Mouse (Mus musculus) neutrophil, adult 5-6 weeks (primary cell): ENCODE data around the gene 1810010H24Rik. TPM values are rescaled to one million over a fixed set of nuclear protein-coding genes. Genes with fewer than 3 reads are reported as not detected.
A peak's percentile ranks its signal among the peaks of the same experiment; 100 is the strongest.
"Not testable (repeated sequence)": the region's sequence is repeated elsewhere in the genome, so short reads cannot be mapped to it uniquely, and the experiment has no call there.

Experiments used
- ATAC-seq: fragments of 151-379, 151-347 bp; 2 replicates; pipeline ENCODE4 v1.8.0; 2017; ENCODE audit warnings: mild to moderate bottlenecking, moderate TSS enrichment; ENCODE audit not compliant: insufficient number of reproducible peaks, poor library complexity, low FRiP score, severe bottlenecking; ENCODE audit errors: extremely low read depth
- total RNA-seq: library from RNA; stranded (forward); fragments of 200-1000 nt; gene quantifications from 2 replicates; pipeline ENCODE4 v1.2.3, GENCODE M21; 2017

The 1810010H24Rik gene
- total RNA-seq, 1 experiment from 2014 or later = 1.4 TPM

GRCm38 (mm10) chr11:107031635-107032034 is 6.2 kb downstream of the 1810010H24Rik start:
- no peak for ATAC-seq

DNA sequence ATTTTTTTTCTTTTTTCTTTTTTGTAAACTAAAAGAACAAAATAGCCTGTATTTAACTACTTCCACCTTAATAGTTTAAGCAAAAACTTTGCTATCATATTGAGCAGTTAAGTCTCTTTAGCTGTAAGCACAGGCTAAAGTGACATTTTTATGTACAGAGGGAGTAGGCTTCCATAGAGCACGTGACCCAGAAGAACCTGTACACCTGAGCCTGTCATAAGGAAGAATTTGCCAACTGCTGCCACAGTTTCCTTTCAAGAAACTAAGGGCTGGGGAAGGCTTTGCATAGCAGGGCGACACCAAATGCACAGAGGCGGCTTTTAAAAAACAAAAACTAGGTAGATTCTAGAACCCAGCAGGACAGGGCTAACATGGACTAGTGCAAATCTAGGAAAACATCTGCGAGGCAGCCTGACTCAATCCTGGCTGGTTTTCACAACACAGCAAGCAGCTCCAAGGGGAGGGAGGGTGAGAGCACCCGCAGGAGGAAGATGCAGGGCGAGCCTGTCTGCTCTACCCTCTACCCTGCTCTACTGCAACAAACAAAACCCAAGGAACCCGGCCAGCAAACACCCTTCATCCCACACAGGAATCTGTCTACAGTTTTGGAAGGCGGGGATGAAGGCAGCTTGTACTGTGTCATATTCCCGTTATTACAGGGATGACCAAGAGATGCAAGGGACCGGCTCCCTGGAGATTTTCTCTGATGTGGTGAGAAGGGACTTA is 8.8 kb downstream of the 1810010H24Rik start:
- no peak for ATAC-seq

GRCm38 (mm10) chr11:107039417-107039816 is 13.9 kb downstream of the 1810010H24Rik start:
- ATAC-seq = no peak

- ATAC-seq = no peak
Observed at GRCm38 (mm10) chr11:107041396-107041795, 15.9 kb downstream of the 1810010H24Rik start.

DNA sequence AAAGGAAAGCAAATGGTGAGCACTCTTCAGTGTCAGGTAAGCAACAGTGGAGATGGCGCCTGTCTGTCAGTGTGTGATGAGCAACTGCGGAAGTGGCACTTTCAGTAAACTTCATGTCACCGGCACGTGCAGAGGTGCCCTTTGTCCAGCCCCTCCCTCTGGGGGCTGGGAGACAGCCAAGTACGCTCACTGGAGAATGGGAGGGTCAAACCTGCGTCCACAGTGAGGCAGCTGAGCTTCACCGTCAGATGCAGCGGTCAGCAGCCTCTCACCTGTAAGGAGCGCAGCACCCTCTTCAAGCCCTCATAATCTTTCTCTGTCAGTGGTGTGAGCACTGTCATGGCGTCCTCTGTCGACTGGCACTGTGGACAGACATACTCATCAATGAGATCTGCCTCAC is 17.9 kb downstream of the 1810010H24Rik start:
- ATAC-seq = no peak

DNA sequence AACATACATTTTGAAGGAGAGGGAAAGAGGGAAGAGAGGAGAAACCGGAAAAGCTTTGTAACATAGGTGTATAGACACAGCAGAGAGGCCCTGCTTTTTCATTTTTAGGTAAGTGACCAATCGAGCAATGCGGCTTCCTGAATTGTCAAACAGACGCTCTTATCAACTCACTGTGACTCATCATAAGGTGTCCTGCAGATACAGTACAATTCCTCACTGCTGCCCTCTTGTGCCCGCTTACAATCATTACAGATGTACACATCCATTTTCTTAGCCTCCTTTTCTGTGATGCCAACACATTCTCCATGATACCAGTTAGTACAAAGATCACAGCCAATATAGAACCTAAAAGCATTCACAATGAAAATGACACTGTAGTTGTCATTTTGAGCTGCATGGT is 18.8 kb downstream of the 1810010H24Rik start:
- ATAC-seq = peak; percentile 93

DNA sequence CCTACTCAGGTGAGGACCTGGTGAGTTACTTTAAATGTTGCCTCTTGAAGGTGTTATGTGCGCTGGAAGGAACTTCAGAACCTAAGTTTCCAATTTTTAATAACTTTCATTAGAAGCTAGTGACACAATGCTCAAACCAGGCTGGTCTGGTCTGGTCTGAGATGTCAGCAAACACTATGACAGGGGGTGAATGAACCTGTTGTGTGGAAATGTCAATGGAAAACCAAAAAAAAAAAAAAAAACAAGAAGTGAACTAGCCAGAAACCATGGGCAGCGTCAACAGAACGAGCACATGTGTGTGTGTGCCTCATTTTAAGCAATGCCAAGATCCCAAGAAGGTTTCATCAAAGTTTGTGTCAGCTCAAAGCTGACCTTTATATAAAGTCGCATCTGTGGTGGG is 20.1 kb downstream of the 1810010H24Rik start:
- ATAC-seq = no peak

DNA sequence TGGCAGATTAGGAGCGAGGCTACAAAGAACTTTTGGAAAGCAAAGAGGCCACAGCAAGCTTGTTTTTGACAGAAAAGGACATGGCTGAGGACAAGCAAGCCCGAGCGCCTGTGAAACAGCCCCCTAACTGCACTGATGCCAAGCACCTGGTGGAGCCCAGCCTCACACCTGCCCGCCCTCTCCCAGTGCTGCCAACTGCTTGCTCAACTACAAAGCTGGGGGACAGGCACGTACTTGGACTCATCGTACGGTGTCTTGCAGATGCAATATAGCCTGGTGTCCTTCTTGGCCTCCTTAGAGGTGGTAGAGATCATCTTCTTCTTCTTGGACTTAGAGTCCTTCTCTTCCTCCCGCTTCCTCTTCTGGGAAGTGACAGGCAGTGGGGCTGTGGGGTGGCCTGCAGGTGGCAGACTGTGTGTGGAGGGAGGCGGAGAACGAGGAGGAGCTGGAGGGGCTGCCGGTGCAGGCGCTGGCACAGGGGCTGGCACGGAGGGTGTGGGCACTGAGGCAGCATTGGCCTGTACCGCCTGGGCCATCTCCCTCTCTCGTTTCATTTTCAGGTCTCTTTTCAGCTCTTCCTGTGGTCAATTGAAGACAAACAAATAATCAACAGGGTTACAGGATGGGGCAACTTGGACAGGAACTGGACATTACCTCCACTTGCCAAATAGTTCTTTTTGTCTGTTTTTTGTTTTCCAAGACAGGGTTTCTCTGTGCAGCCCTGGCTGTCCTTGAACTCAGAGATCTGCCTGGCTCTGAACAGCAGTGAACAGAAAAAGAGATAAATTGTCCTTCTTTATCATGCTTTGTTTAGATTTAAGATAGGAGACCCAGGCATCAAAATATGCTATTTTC is 21.5 kb downstream of the 1810010H24Rik start:
- no peak for ATAC-seq

DNA sequence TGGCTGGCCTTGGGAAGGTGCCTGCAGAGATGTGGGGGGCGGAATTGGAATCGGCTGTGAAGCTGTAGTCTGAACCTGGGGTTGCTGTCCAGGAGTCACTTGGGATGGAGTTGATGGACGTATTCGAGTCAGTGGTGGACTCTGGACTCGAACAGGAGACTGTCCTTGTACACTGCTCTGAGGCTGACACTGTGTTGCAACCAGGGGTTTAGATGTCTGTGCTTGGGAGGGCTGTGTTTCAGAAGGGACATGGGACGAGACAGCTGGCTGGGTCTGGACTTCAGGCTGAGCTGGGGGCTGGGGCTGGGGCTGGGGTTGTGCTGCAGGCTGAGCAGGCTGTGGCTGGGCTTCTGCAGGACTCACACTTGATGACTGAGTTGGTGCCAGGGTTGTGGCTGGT is 29.4 kb downstream of the 1810010H24Rik start:
- no peak for ATAC-seq

DNA sequence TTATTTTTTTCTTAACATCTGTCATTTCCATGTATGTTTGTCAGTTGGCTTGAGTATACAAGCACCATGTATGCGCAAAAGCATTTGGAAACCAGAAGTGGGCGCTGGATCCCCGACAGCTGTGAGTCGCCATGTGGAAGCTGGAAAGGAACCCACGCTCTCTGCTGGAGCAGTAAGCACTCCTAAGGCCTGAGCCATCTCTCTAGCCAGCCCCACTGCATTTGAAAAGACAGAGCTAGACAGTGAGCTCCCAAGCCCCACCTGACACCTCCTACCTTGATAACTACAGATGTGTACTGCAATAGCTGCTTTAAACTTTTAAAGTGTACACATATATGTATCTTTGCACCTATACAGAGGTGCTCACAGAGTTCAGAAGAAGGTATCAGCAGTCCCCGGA is 31.9 kb downstream of the 1810010H24Rik start:
- ATAC-seq = no peak

DNA sequence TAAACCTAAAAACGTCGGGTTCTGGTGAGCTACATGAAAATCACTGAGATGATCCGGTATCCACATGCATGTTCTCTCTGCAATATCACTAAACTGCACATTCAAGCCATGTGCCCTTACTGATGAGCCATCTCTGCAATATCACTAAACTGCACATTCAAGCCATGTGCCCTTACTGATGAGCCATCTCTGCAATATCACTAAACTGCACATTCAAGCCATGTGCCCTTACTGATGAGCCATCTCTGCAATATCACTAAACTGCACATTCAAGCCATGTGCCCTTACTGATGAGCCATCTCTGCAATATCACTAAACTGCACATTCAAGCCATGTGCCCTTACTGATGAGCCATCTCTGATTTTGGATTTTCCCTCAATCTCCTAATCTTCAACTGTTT is 34.2 kb downstream of the 1810010H24Rik start:
- not testable (repeated sequence) for ATAC-seq

DNA sequence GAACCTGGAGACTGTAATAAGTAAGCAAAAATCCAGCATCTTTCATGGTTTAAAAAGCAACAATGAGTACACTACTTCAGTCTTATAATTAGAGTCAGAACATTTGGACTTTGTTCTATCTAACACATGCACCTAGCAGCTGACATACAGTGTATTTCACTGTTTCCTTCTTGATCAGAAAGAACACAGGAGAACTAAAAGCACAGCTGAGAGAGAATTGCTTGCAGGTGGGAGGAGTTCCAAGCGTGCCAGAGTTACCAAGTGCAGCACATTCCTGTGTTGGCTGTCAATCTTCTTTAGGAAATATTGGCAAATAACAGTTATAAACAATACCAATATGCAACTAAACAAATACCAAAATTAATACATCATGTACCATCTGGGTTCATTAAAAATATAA is 35.5 kb downstream of the 1810010H24Rik start:
- ATAC-seq = no peak

GRCm38 (mm10) chr11:107063067-107063466 is 37.6 kb downstream of the 1810010H24Rik start:
- no peak for ATAC-seq

DNA sequence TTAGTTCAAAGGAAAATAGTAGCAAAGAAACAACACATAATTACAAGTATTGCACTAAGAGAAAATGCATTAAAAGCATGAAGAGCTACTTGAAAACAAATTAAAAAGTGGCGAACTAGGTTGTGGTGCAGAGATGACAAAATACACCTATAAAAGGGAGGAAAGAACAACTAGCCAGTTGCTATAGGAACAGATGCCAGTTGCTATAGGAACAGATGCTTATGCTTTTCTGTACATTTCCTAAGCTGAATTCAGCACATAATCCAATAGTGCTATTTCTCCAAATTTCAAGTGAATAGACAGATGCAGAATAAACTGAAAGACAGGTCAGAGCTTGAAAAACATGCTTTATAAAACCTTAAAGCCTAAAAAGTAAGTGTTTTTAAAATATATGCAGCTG is 39.1 kb downstream of the 1810010H24Rik start:
- ATAC-seq = no peak

GRCm38 (mm10) chr11:107065216-107065785 is 39.8 kb downstream of the 1810010H24Rik start:
- no peak for ATAC-seq

Other genes starting within 250 kb of the 1810010H24Rik start
- 83.1 and 88.6 TPM in 2 replicates for gene Polg2, start 246.1 kb upstream of the 1810010H24Rik start, total RNA-seq
- 3,680 and 4,160 TPM in 2 replicates for gene Ddx5, start 236.5 kb upstream of the 1810010H24Rik start, total RNA-seq
- 73.4 and 82.5 TPM in 2 replicates for gene Cep95, start 236.4 kb upstream of the 1810010H24Rik start, total RNA-seq
- 60.8 and 66.7 TPM in 2 replicates for gene Smurf2, start 105.0 kb upstream of the 1810010H24Rik start, total RNA-seq
- 22.2 and 27.1 TPM in 2 replicates for gene Kpna2, start 26.1 kb upstream of the 1810010H24Rik start, total RNA-seq
- 143 and 150 TPM in 2 replicates for gene Bptf, start 106.4 kb downstream of the 1810010H24Rik start, total RNA-seq
- gene Nol11, start 163.7 kb downstream of the 1810010H24Rik start, total RNA-seq = 21.3 and 25.3 TPM in 2 replicates